Mouse (Mus musculus) spleen, adult 2 months (tissue): Measurements from ENCODE around the gene 6430548M08Rik.

Source experiments
- CTCF ChIP-seq: fragments of 200-500 bp; IDR thresholded peaks from 2 replicates; pipeline ENCODE4 v1.5.1; 2011; ENCODE audit warnings: mild to moderate bottlenecking, inconsistent platforms; ENCODE audit not compliant: insufficient read depth, insufficient read length, insufficient replicate concordance; ENCODE audit errors: extremely low read depth
- POLR2A ChIP-seq: fragments of 200-500 bp; IDR thresholded peaks from 2 replicates; pipeline ENCODE4 v1.6.1; 2011; ENCODE audit warnings: low read depth, low read length, inconsistent platforms

DNA sequence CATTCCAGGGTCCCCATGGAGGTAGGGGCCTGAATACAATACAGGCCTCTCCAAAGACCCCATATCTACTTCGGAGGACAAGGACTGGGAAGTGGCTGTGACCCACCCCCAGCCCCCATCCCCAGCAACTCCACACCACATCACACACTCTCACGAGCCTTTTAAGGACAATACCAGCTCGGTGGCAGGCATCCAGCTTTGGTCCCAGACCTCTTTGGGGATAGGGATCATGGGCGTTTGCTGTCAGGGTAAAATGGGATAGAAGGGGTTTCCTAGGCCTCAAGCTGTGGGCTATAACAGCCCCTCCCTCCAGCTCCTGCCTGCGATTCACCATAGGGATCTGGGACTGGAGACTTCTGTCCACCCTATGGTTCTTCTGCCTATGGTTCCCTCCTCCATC lies 77.7 kb downstream of the 6430548M08Rik start:
- TF ChIP-seq CTCF, result no peak
- TF ChIP-seq POLR2A, result no peak
